Mouse (Mus musculus) kidney, adult 2 months (tissue): ENCODE results near the gene Lats2. TPM values are rescaled to one million over a fixed set of nuclear protein-coding genes. Genes with fewer than 3 reads are reported as not detected.
"Not testable (repeated sequence)": the region's sequence is repeated elsewhere in the genome, so short reads cannot be mapped to it uniquely, and the experiment has no call there.

Source experiments
- DNase-seq: peaks from one replicate; pipeline ENCODE4 v3.0.0; 2021
- H3K27ac ChIP-seq: fragments of 200-500 bp; 2 replicates; pipeline ENCODE4 v1.5.1; 2012; ENCODE audit warnings: low read depth, low read length, control low read depth, inconsistent platforms; ENCODE audit not compliant: insufficient read depth
- H3K27me3 ChIP-seq: fragments of 200-500 bp; replicated peaks from 2 replicates; pipeline ENCODE4 v1.6.1; 2012; ENCODE audit warnings: mild to moderate bottlenecking, moderate library complexity, low read length, inconsistent platforms; ENCODE audit not compliant: control insufficient read depth, insufficient read depth
- H3K36me3 ChIP-seq: fragments of 200-500 bp; 2 replicates; pipeline ENCODE4 v1.6.1; 2012; ENCODE audit warnings: mild to moderate bottlenecking, moderate library complexity, low read length, inconsistent platforms; ENCODE audit not compliant: control insufficient read depth, insufficient read depth
- H3K4me1 ChIP-seq: fragments of 200-500 bp; 2 replicates; pipeline ENCODE4 v1.6.1; 2011; ENCODE audit warnings: low read length; ENCODE audit not compliant: control insufficient read depth, insufficient read depth
- H3K4me3 ChIP-seq: fragments of 200-500 bp; 2 replicates; pipeline ENCODE4 v1.5.1; 2011; ENCODE audit warnings: mild to moderate bottlenecking, low read depth, low read length, control low read depth; ENCODE audit not compliant: insufficient read depth
- CTCF ChIP-seq: fragments of 200-500 bp; conservative IDR thresholded peaks from 2 replicates; pipeline ENCODE4 v1.5.1; 2011; ENCODE audit warnings: low read depth, mild to moderate bottlenecking, control low read depth, low read length, moderate library complexity, mixed read lengths; ENCODE audit not compliant: insufficient read depth, insufficient read length
- POLR2A ChIP-seq: fragments of 200-500 bp; IDR thresholded peaks from one replicate; pipeline ENCODE4 v1.6.1; 2011; ENCODE audit warnings: low read depth, low read length, control low read depth
- whole genome bisulfite sequencing: fragments of 180-500 bp; shearing (Covaris S2); methylation state at CpG from one replicate; pipeline ENCODE4 v1.1.7; 2018; 5-methylcytosine and 5-hydroxymethylcytosine counted together
- polyA plus RNA-seq: library from polyadenylated mRNA; depleted of rRNA; stranded (reverse); fragments of >200 nt; gene quantifications from 2 replicates; pipeline ENCODE4 v1.2.3, GENCODE M21; 2012

Gene Lats2
- polyA plus RNA-seq, 1 experiment = 31.1 TPM

GRCm38 (mm10) chr14:57787406-57787805, 29.2 kb upstream of the Lats2 start:
- TF ChIP-seq POLR2A = no peak
- no peak for TF ChIP-seq CTCF
- Histone ChIP-seq H3K27me3 (no peaks in the 10 kb centered on the region), H3K27ac (no peak overlapping the region), H3K4me1 (no peaks in the 10 kb centered on the region), H3K36me3 (no peaks in the 10 kb centered on the region), H3K4me3 (no peak overlapping the region)
- 70% methylated on average over 4 of the region's 4 CpGs for WGBS
- DNase-seq = no peak

GRCm38 (mm10) chr14:57772157-57772815, 14.1 kb upstream of the Lats2 start:
- WGBS = 85% methylated on average over 6 of the region's 6 CpGs
- TF ChIP-seq POLR2A (no peak), CTCF (no peak)
- Histone ChIP-seq H3K4me1 (no peaks in the 10 kb centered on the region), H3K27ac (no peak overlapping the region), H3K27me3 (no peaks in the 10 kb centered on the region; the same call in 1 of the 2 replicates), H3K36me3 (no peaks in the 10 kb centered on the region), H3K4me3 (no peak overlapping the region)
- DNase-seq = no peak

GRCm38 (mm10) chr14:57769102-57769501, 10.9 kb upstream of the Lats2 start:
- 70% methylated on average over 5 of the region's 5 CpGs for WGBS

GRCm38 (mm10) chr14:57760447-57761412, 2.5 kb upstream of the Lats2 start:
- peak; percentile 43 for DNase-seq
- peaks cover 6% of the 10 kb centered on the region; the same call in 1 of the 2 replicates for H3K4me1 ChIP-seq
- H3K27me3 ChIP-seq = no peaks in the 10 kb centered on the region
- H3K4me3 ChIP-seq = no peak overlapping the region
- TF ChIP-seq CTCF (no peak), POLR2A (no peak)
- 54% methylated on average over 10 of the region's 10 CpGs for WGBS
- H3K27ac ChIP-seq = peak overlapping the region; percentile 25; the same call in 1 of the 2 replicates
- H3K36me3 ChIP-seq = no peaks in the 10 kb centered on the region

More at GRCm38 (mm10) chr14:57769102-57769501, 10.9 kb upstream of the Lats2 start:
- peak; percentile 10 for DNase-seq
- Histone ChIP-seq H3K4me1 (no peaks in the 10 kb centered on the region), H3K27ac (no peak overlapping the region; the same call in 1 of the 2 replicates), H3K36me3 (no peaks in the 10 kb centered on the region), H3K27me3 (no peaks in the 10 kb centered on the region; the same call in 1 of the 2 replicates), H3K4me3 (no peak overlapping the region)
- no peak for TF ChIP-seq POLR2A

GRCm38 (mm10) chr14:57756094-57756493, 2.1 kb downstream of the Lats2 start:
- Histone ChIP-seq H3K27ac (no peak overlapping the region), H3K27me3 (no peaks in the 10 kb centered on the region), H3K36me3 (no peaks in the 10 kb centered on the region), H3K4me3 (no peak overlapping the region), H3K4me1 (peaks cover 6% of the 10 kb centered on the region; the same call in 1 of the 2 replicates)
- no peak for DNase-seq
- TF ChIP-seq CTCF = no peak
- no peak for TF ChIP-seq POLR2A
- WGBS = 90% methylated on average over 4 of the region's 4 CpGs

- TF ChIP-seq POLR2A (no peak), CTCF (no peak)
- DNase-seq = no peak
- Histone ChIP-seq H3K4me3 (no peak overlapping the region), H3K4me1 (peaks cover 5% of the 10 kb centered on the region; the same call in 1 of the 2 replicates), H3K27me3 (no peaks in the 10 kb centered on the region), H3K27ac (no peak overlapping the region), H3K36me3 (no peaks in the 10 kb centered on the region)
- WGBS = 91% methylated on average over 2 of the region's 2 CpGs
Observed at GRCm38 (mm10) chr14:57755661-57756060, 2.5 kb downstream of the Lats2 start.

- Histone ChIP-seq H3K27ac (peak overlapping the region; percentile 88), H3K4me3 (no peak overlapping the region), H3K4me1 (no peaks in the 10 kb centered on the region), H3K36me3 (no peaks in the 10 kb centered on the region), H3K27me3 (no peaks in the 10 kb centered on the region)
- WGBS = 49% methylated on average over 9 of the region's 9 CpGs
- DNase-seq = no peak
- no peak for TF ChIP-seq CTCF
- TF ChIP-seq POLR2A = no peak
Observed at GRCm38 (mm10) chr14:57753351-57753992, 4.7 kb downstream of the Lats2 start.

GRCm38 (mm10) chr14:57751006-57751405, 7.2 kb downstream of the Lats2 start:
- not testable (repeated sequence) for H3K4me3 ChIP-seq, DNase-seq, H3K4me1 ChIP-seq, H3K36me3 ChIP-seq, H3K27ac ChIP-seq, H3K27me3 ChIP-seq
